Comparison of ENCODE assay signal across 8 mouse cellular contexts in the genomic region with DNA sequence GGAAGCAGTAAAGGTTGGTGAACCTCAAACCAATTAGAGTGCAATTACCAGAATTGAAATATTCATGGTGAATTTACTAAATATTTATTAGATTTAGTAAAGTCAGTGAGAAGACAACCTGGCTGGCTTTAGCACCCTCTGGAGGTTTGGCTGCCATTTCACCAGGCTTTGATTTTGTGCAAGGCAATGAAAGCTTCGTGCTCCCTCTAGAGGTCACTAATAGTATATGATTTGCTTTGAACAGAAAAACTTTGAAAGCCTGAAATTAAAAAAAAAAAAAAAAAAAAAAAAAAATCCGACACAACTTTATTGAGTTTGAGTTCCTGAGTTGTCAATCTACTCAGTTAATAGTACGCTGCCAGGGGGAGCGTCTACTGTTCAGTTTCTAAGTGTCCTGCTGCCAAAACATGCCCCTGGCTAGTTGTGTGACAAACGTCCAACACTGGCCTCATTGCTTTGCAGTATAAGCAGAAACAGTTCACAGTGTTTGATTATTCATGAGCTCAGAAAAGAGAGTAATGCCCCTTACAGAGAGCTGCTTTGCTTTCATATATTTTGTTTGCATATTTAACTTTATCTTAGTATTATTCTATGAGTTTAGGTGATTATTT. TPM values are rescaled to one million over a fixed set of nuclear protein-coding genes. Genes with fewer than 3 reads are reported as not detected.
DNase-seq lines count a peak whose midpoint lies in the region; ATAC-seq lines count a peak whose summit lies in the region.

No protein-coding gene starts in this region.

- intact Hi-C loops in left cerebral cortex, postnatal 10 days (cut with DNase I) = loop anchor here (2.0 to 5.0 kb wide), 2 partner anchors 65 to 111 kb away; no protein-coding TSS in a partner anchor

- H3K27ac ChIP-seq in forebrain, embryonic 15.5 days (replicated peaks) = no peak overlapping the region
- no peak overlapping the region for H3K27ac ChIP-seq in hindbrain, embryonic 15.5 days (replicated peaks)
- no peak overlapping the region for H3K27ac ChIP-seq in midbrain, embryonic 16.5 days (ENCODE audit: low read length)
- H3K27ac ChIP-seq in stomach, embryonic 16.5 days (ENCODE audit: low read length) = no peak overlapping the region

- H3K9ac ChIP-seq in forebrain, embryonic 15.5 days (replicated peaks) = no peak overlapping the region
- H3K9ac ChIP-seq in hindbrain, embryonic 15.5 days = no peak overlapping the region
- no peak overlapping the region for H3K9ac ChIP-seq in midbrain, embryonic 16.5 days (ENCODE audit: low read depth, low read length)
- 0 out of 2 replicates have a peak overlapping the region, but pooled peaks have one; percentile 7 for H3K9ac ChIP-seq in stomach, embryonic 16.5 days (ENCODE audit: low read length)

- peak; percentile 81 for ATAC-seq in forebrain, embryonic 15.5 days (replicated peaks)
- peak; percentile 54; the same call in 1 of the 2 replicates for ATAC-seq in hindbrain, embryonic 15.5 days (ENCODE audit: low FRiP score, low read depth)
- ATAC-seq in midbrain, embryonic 16.5 days = peak; percentile 77
- no peak for ATAC-seq in stomach, embryonic 16.5 days (ENCODE audit: insufficient read depth, low FRiP score)

- WGBS in forebrain, embryonic 15.5 days = 4% methylated on average over 5 of the region's 5 CpGs
- 11% methylated on average over 5 of the region's 5 CpGs for WGBS in hindbrain, embryonic 15.5 days
- WGBS in midbrain, embryonic 16.5 days = 12% methylated on average over 5 of the region's 5 CpGs
- 12% methylated on average over 5 of the region's 5 CpGs for WGBS in stomach, embryonic 16.5 days

- DNase-seq in 3134 (ENCODE audit: extremely low read depth, insufficient read length, low spot score) = peak; percentile 20
- DNase-seq in MEL-GATA-1-ER (ENCODE audit: extremely low read depth, low read depth) = peak; percentile 36
- DNase-seq in cerebellum, adult 11-12 months = peak; percentile 47
- peak; percentile 67 to 70 for DNase-seq in left cerebral cortex, postnatal 10 days (ENCODE audit: extremely low spot score in 1 of 2, low spot score in 2 of 2)

- peaks cover 4% of the 10 kb centered on the region; the same call in 1 of the 2 replicates for H3K36me3 ChIP-seq in forebrain, embryonic 15.5 days
- H3K36me3 ChIP-seq in hindbrain, embryonic 15.5 days = peaks cover 8% of the 10 kb centered on the region; the same call in 1 of the 2 replicates
- H3K36me3 ChIP-seq in midbrain, embryonic 16.5 days (ENCODE audit: control insufficient read depth, insufficient read depth, low read length) = peaks cover 4% of the 10 kb centered on the region; the same call in 1 of the 2 replicates
- no peaks in the 10 kb centered on the region for H3K36me3 ChIP-seq in stomach, embryonic 16.5 days (ENCODE audit: control insufficient read depth, insufficient read depth, low read length)

- H3K4me1 ChIP-seq in forebrain, embryonic 15.5 days = no peaks in the 10 kb centered on the region
- no peaks in the 10 kb centered on the region for H3K4me1 ChIP-seq in hindbrain, embryonic 15.5 days (replicated peaks)
- no peaks in the 10 kb centered on the region for H3K4me1 ChIP-seq in midbrain, embryonic 16.5 days (ENCODE audit: control insufficient read depth, insufficient read depth, low read length)
- H3K4me1 ChIP-seq in stomach, embryonic 16.5 days (ENCODE audit: control insufficient read depth, insufficient read depth, low read length) = no peaks in the 10 kb centered on the region

- no peaks in the 10 kb centered on the region for H3K27me3 ChIP-seq in forebrain, embryonic 15.5 days
- H3K27me3 ChIP-seq in hindbrain, embryonic 15.5 days = no peaks in the 10 kb centered on the region
- H3K27me3 ChIP-seq in midbrain, embryonic 16.5 days (ENCODE audit: control insufficient read depth, insufficient read depth, low read depth, low read length) = no peaks in the 10 kb centered on the region
- H3K27me3 ChIP-seq in stomach, embryonic 16.5 days (ENCODE audit: control insufficient read depth, insufficient read depth, low read length) = no peaks in the 10 kb centered on the region

- H3K4me2 ChIP-seq in forebrain, embryonic 15.5 days (replicated peaks) = no peak overlapping the region
- H3K4me2 ChIP-seq in hindbrain, embryonic 15.5 days = no peak overlapping the region
- no peak overlapping the region for H3K4me2 ChIP-seq in midbrain, embryonic 16.5 days (ENCODE audit: low read length)
- H3K4me2 ChIP-seq in stomach, embryonic 16.5 days (ENCODE audit: low read depth, low read length) = no peak overlapping the region

- no peak overlapping the region for H3K4me3 ChIP-seq in forebrain, embryonic 15.5 days
- H3K4me3 ChIP-seq in hindbrain, embryonic 15.5 days = no peak overlapping the region
- no peak overlapping the region for H3K4me3 ChIP-seq in midbrain, embryonic 16.5 days (ENCODE audit: low read depth, low read length)
- H3K4me3 ChIP-seq in stomach, embryonic 16.5 days (replicated peaks; ENCODE audit: low read length) = no peak overlapping the region

- H3K9me3 ChIP-seq in forebrain, embryonic 15.5 days = no peaks in the 10 kb centered on the region
- no peaks in the 10 kb centered on the region for H3K9me3 ChIP-seq in hindbrain, embryonic 15.5 days
- no peaks in the 10 kb centered on the region for H3K9me3 ChIP-seq in midbrain, embryonic 16.5 days (replicated peaks; ENCODE audit: control insufficient read depth, low read length, poor library complexity, severe bottlenecking)
- no peaks in the 10 kb centered on the region for H3K9me3 ChIP-seq in stomach, embryonic 16.5 days (replicated peaks; ENCODE audit: control insufficient read depth, low read length)

RNA-seq across cellular contexts. Expression of a gene that starts 27.7 kb away (rescaled TPM):
- 11.4 and 13.8 TPM in 2 replicates for polyA plus RNA-seq in forebrain, embryonic 15.5 days (2015; fragmentation: Nextera tagmentation; extraction: Ambion mirVana)
- polyA plus RNA-seq in hindbrain, embryonic 15.5 days (2015; fragmentation: Nextera tagmentation; extraction: Ambion mirVana) = 7.4 and 9.5 TPM in 2 replicates
- 1 to 10 TPM; 2.7 to 3.2 TPM for total RNA-seq in left cerebral cortex, postnatal 10 days (2021)
- 6.0 and 7.0 TPM in 2 replicates for polyA plus RNA-seq in midbrain, embryonic 16.5 days (2015; fragmentation: Nextera tagmentation; extraction: Ambion mirVana)
- 19.3 and 21.3 TPM in 2 replicates for polyA plus RNA-seq in stomach, embryonic 16.5 days (2015; fragmentation: Nextera tagmentation; extraction: Ambion mirVana)

RNA-seq across cellular contexts. Expression of a gene that starts 28.5 kb away (rescaled TPM):
- 23.5 and 24.4 TPM in 2 replicates for polyA plus RNA-seq in forebrain, embryonic 15.5 days (2015; fragmentation: Nextera tagmentation; extraction: Ambion mirVana)
- 21.7 and 22.5 TPM in 2 replicates for polyA plus RNA-seq in hindbrain, embryonic 15.5 days (2015; fragmentation: Nextera tagmentation; extraction: Ambion mirVana)
- total RNA-seq in left cerebral cortex, postnatal 10 days (2021) = 10 to 100 TPM; 44.1 to 49.7 TPM
- 25.4 and 25.5 TPM in 2 replicates for polyA plus RNA-seq in midbrain, embryonic 16.5 days (2015; fragmentation: Nextera tagmentation; extraction: Ambion mirVana)
- 14.7 and 15.0 TPM in 2 replicates for polyA plus RNA-seq in stomach, embryonic 16.5 days (2015; fragmentation: Nextera tagmentation; extraction: Ambion mirVana)

RNA-seq across cellular contexts. Expression of a gene that starts 54.4 kb away (rescaled TPM):
- 0.08 and 0.10 TPM in 2 replicates for polyA plus RNA-seq in forebrain, embryonic 15.5 days (2015; fragmentation: Nextera tagmentation; extraction: Ambion mirVana)
- polyA plus RNA-seq in hindbrain, embryonic 15.5 days (2015; fragmentation: Nextera tagmentation; extraction: Ambion mirVana) = 0.08 and 0.31 TPM in 2 replicates
- under 1 TPM; 0.17 to 0.18 TPM for total RNA-seq in left cerebral cortex, postnatal 10 days (2021)
- polyA plus RNA-seq in midbrain, embryonic 16.5 days (2015; fragmentation: Nextera tagmentation; extraction: Ambion mirVana) = 0.11 and 0.15 TPM in 2 replicates
- 0.15 and 0.21 TPM in 2 replicates for polyA plus RNA-seq in stomach, embryonic 16.5 days (2015; fragmentation: Nextera tagmentation; extraction: Ambion mirVana)
